Mouse (Mus musculus) embryonic facial prominence, embryonic 12.5 days (tissue): Measurements from ENCODE around the gene Atf6. TPM values are rescaled to one million over a fixed set of nuclear protein-coding genes. Genes with fewer than 3 reads are reported as not detected.

Experiments used
- ATAC-seq: fragments of 200-750 bp; cut with Nextera tagmentation; 2 replicates; pipeline ENCODE4 v1.8.0; 2017; ENCODE audit not compliant: insufficient number of reproducible peaks, insufficient read depth, low FRiP score, low TSS enrichment
- H3K27ac ChIP-seq: fragments of 300-500 bp; sonication (generic); 2 replicates; pipeline ENCODE4 v1.5.1; 2016; ENCODE audit warnings: mild to moderate bottlenecking
- H3K27me3 ChIP-seq: fragments of 300-500 bp; sonication (generic); 2 replicates; pipeline ENCODE4 v1.6.1; 2016; ENCODE audit warnings: mild to moderate bottlenecking, moderate library complexity
- H3K36me3 ChIP-seq: fragments of 300-500 bp; sonication (generic); 2 replicates; pipeline ENCODE4 v1.6.1; 2016; ENCODE audit warnings: mild to moderate bottlenecking
- H3K4me1 ChIP-seq: fragments of 300-500 bp; sonication (generic); 2 replicates; pipeline ENCODE4 v1.6.1; 2016
- H3K4me2 ChIP-seq: fragments of 300-500 bp; sonication (generic); replicated peaks from 2 replicates; pipeline ENCODE4 v1.6.1; 2016; ENCODE audit warnings: mild to moderate bottlenecking, moderate library complexity
- H3K4me3 ChIP-seq: fragments of 300-500 bp; sonication (generic); 2 replicates; pipeline ENCODE4 v1.5.1; 2016; ENCODE audit warnings: mild to moderate bottlenecking
- H3K9ac ChIP-seq: fragments of 300-500 bp; sonication (generic); 2 replicates; pipeline ENCODE4 v1.6.1; 2016; ENCODE audit warnings: mild to moderate bottlenecking, moderate library complexity
- H3K9me3 ChIP-seq: fragments of 300-500 bp; sonication (generic); 2 replicates; pipeline ENCODE4 v1.6.1; 2016; ENCODE audit warnings: mild to moderate bottlenecking, moderate library complexity
- WGBS: fragments of 180-500 bp; shearing (Covaris S2); methylation state at CpG from one replicate; pipeline ENCODE4 v1.1.7; 2016; 5-methylcytosine and 5-hydroxymethylcytosine counted together
- polyA plus RNA-seq: library from polyadenylated mRNA; unstranded; fragments of >200 nt; fragmentation: Nextera tagmentation; extraction: Ambion mirVana; gene quantifications from 2 replicates; pipeline ENCODE4 v1.2.1, GENCODE M21; 2016

Gene Atf6
- polyA plus RNA-seq, 1 experiment from 2014 or later: 9.1 TPM

- WGBS: 94% methylated on average over 7 of the region's 7 CpGs
- no peaks in the 10 kb centered on the region for H3K27me3 ChIP-seq
- no peak overlapping the region for H3K4me3 ChIP-seq
- no peaks in the 10 kb centered on the region for H3K9me3 ChIP-seq
- H3K4me1 ChIP-seq: no peaks in the 10 kb centered on the region
- no peaks in the 10 kb centered on the region for H3K36me3 ChIP-seq
- no peak for ATAC-seq
- no peak overlapping the region for H3K27ac ChIP-seq
- H3K9ac ChIP-seq: no peak overlapping the region
- no peak overlapping the region for H3K4me2 ChIP-seq
Measured at GRCm38 (mm10) chr1:170751797-170752196, 115.8 kb downstream of the Atf6 start.

GRCm38 (mm10) chr1:170746523-170746922, 121.0 kb downstream of the Atf6 start:
- Histone ChIP-seq H3K4me2 (no peak overlapping the region), H3K9ac (no peak overlapping the region), H3K27me3 (no peaks in the 10 kb centered on the region), H3K4me1 (no peaks in the 10 kb centered on the region), H3K36me3 (no peaks in the 10 kb centered on the region; the same call in 1 of the 2 replicates), H3K27ac (no peak overlapping the region), H3K4me3 (no peak overlapping the region), H3K9me3 (no peaks in the 10 kb centered on the region)
- no peak for ATAC-seq
- WGBS: 86% methylated on average over 5 of the region's 5 CpGs

- no peak overlapping the region for H3K4me2 ChIP-seq
- no peak overlapping the region for H3K4me3 ChIP-seq
- H3K27me3 ChIP-seq: no peaks in the 10 kb centered on the region
- no peaks in the 10 kb centered on the region for H3K9me3 ChIP-seq
- H3K4me1 ChIP-seq: no peaks in the 10 kb centered on the region
- WGBS: 81% methylated on average over 5 of the region's 5 CpGs
- ATAC-seq: no peak
- H3K27ac ChIP-seq: no peak overlapping the region
- no peaks in the 10 kb centered on the region; the same call in 1 of the 2 replicates for H3K36me3 ChIP-seq
- H3K9ac ChIP-seq: no peak overlapping the region
Measured at GRCm38 (mm10) chr1:170741497-170742246, 125.9 kb downstream of the Atf6 start.

- Histone ChIP-seq H3K27me3 (no peaks in the 10 kb centered on the region), H3K36me3 (no peaks in the 10 kb centered on the region), H3K27ac (no peak overlapping the region), H3K9me3 (no peaks in the 10 kb centered on the region), H3K4me1 (no peaks in the 10 kb centered on the region), H3K9ac (no peak overlapping the region), H3K4me3 (no peak overlapping the region), H3K4me2 (no peak overlapping the region)
- ATAC-seq: no peak
- WGBS: 82% methylated on average over 3 of the region's 3 CpGs
Measured at GRCm38 (mm10) chr1:170734866-170735265, 132.7 kb downstream of the Atf6 start.

- H3K9ac ChIP-seq: no peak overlapping the region
- no peaks in the 10 kb centered on the region for H3K27me3 ChIP-seq
- H3K4me3 ChIP-seq: no peak overlapping the region
- no peaks in the 10 kb centered on the region for H3K4me1 ChIP-seq
- no peaks in the 10 kb centered on the region for H3K9me3 ChIP-seq
- no peak overlapping the region for H3K4me2 ChIP-seq
- 85% methylated on average over 2 of the region's 2 CpGs for WGBS
- H3K36me3 ChIP-seq: no peaks in the 10 kb centered on the region
- ATAC-seq: no peak
- no peak overlapping the region for H3K27ac ChIP-seq
Measured at GRCm38 (mm10) chr1:170732596-170732890, 135.0 kb downstream of the Atf6 start.

GRCm38 (mm10) chr1:170731865-170732595, 135.5 kb downstream of the Atf6 start:
- Histone ChIP-seq H3K27ac (no peak overlapping the region), H3K9me3 (no peaks in the 10 kb centered on the region), H3K4me2 (no peak overlapping the region), H3K36me3 (no peaks in the 10 kb centered on the region), H3K9ac (no peak overlapping the region), H3K4me3 (no peak overlapping the region), H3K27me3 (no peaks in the 10 kb centered on the region), H3K4me1 (no peaks in the 10 kb centered on the region)
- no peak for ATAC-seq
- WGBS: 88% methylated on average over 11 of the region's 11 CpGs

- Histone ChIP-seq H3K4me1 (no peaks in the 10 kb centered on the region), H3K4me2 (no peak overlapping the region), H3K4me3 (no peak overlapping the region), H3K9me3 (no peaks in the 10 kb centered on the region), H3K27ac (no peak overlapping the region), H3K36me3 (no peaks in the 10 kb centered on the region), H3K9ac (no peak overlapping the region), H3K27me3 (no peaks in the 10 kb centered on the region)
- no peak for ATAC-seq
- WGBS: 81% methylated on average over 8 of the region's 8 CpGs
Measured at GRCm38 (mm10) chr1:170729267-170729962, 138.2 kb downstream of the Atf6 start.

GRCm38 (mm10) chr1:170728524-170728923, 139.0 kb downstream of the Atf6 start:
- Histone ChIP-seq H3K27ac (no peak overlapping the region), H3K4me2 (no peak overlapping the region), H3K36me3 (no peaks in the 10 kb centered on the region), H3K4me1 (no peaks in the 10 kb centered on the region), H3K9ac (no peak overlapping the region), H3K9me3 (no peaks in the 10 kb centered on the region), H3K27me3 (no peaks in the 10 kb centered on the region), H3K4me3 (no peak overlapping the region)
- 62% methylated on average over 6 of the region's 6 CpGs for whole genome bisulfite sequencing
- no peak for ATAC-seq

GRCm38 (mm10) chr1:170721560-170721959, 146.0 kb downstream of the Atf6 start:
- no peaks in the 10 kb centered on the region for H3K27me3 ChIP-seq
- H3K4me2 ChIP-seq: no peak overlapping the region
- no peaks in the 10 kb centered on the region for H3K9me3 ChIP-seq
- no peaks in the 10 kb centered on the region for H3K36me3 ChIP-seq
- 94% methylated on average over 5 of the region's 5 CpGs for whole genome bisulfite sequencing
- no peak overlapping the region for H3K27ac ChIP-seq
- no peak overlapping the region for H3K4me3 ChIP-seq
- H3K9ac ChIP-seq: no peak overlapping the region
- H3K4me1 ChIP-seq: peaks cover 17% of the 10 kb centered on the region
- no peak for ATAC-seq

- H3K9me3 ChIP-seq: no peaks in the 10 kb centered on the region
- ATAC-seq: no peak
- H3K4me3 ChIP-seq: no peak overlapping the region
- H3K27ac ChIP-seq: peak overlapping the region; percentile 70
- H3K4me1 ChIP-seq: peaks cover 17% of the 10 kb centered on the region
- H3K36me3 ChIP-seq: no peaks in the 10 kb centered on the region
- H3K27me3 ChIP-seq: no peaks in the 10 kb centered on the region
- WGBS: 44% methylated on average over 8 of the region's 8 CpGs
- H3K9ac ChIP-seq: no peak overlapping the region
- H3K4me2 ChIP-seq: no peak overlapping the region
Measured at GRCm38 (mm10) chr1:170718133-170718810, 149.3 kb downstream of the Atf6 start.

- peaks cover 17% of the 10 kb centered on the region for H3K4me1 ChIP-seq
Measured at GRCm38 (mm10) chr1:170717241-170717828, 150.2 kb downstream of the Atf6 start.

More at GRCm38 (mm10) chr1:170717241-170717828, 150.2 kb downstream of the Atf6 start:
- Histone ChIP-seq H3K9me3 (no peaks in the 10 kb centered on the region), H3K27me3 (no peaks in the 10 kb centered on the region), H3K27ac (no peak overlapping the region), H3K4me3 (no peak overlapping the region), H3K9ac (no peak overlapping the region), H3K4me2 (no peak overlapping the region), H3K36me3 (no peaks in the 10 kb centered on the region)
- ATAC-seq: no peak
- WGBS: 91% methylated on average over 3 of the region's 3 CpGs
